Mouse (Mus musculus): Measurements from ENCODE around the gene Iqgap3. TPM values are rescaled to one million over a fixed set of nuclear protein-coding genes. Genes with fewer than 3 reads are reported as not detected.
A peak's percentile ranks its signal among the peaks of the same experiment; 100 is the strongest.

Gene Iqgap3
- polyA plus RNA-seq, 1 experiment = 0.81 TPM

DNA sequence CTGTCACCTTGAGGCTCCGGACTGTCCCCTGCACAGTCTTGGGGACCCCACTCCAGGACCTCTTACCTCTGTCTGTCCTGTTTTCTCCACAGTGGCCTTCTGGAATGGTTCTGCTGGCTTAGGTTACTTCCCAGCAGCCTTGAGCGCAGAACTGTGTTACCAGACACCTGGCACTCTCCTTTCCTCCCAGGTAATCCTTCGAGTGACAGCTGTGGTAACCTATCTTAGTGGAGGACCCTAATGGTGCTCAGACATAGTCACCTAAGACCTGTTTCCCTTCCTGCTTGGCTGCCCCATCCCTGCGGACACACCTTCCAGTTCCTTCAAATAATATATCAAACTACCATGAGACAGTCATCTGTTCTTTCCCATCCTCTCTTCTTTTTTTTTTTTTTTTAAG lies 3.6 kb upstream of the Iqgap3 start, which contains the start of gene Ttc24:
Ttc24 (minus strand) TSS at position 101 of the 400 bp plus-strand sequence.
- whole genome bisulfite sequencing = 61% methylated on average over 4 of the region's 4 CpGs

DNA sequence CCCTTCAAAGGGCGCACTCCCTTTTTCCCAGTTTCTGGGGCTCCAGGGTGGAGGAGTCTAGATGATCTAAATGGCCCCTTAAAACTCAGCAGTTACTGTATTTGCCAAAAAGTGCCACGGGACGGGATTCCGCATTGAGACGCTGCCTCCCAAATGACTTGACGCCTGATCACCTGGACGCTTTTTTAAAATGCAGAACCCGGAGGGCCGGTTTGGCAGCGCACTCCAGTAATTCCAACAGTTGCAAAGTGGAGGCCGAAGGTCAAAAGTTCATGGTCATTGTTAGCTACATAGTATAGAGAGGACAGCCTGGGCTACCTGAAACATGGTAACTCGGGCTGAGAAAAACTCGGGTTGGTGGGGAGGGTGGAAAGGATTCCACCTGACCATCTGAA lies 450 bp downstream of the Iqgap3 start:
- Histone ChIP-seq H3K36me3 (ENCODE audit: control insufficient read depth, insufficient read depth, low read length) (no peaks in the 10 kb centered on the region), H3K4me1 (ENCODE audit: control insufficient read depth, insufficient read depth, low read length) (peaks cover 3% of the 10 kb centered on the region; the same call in 1 of the 2 replicates), H3K27ac (ENCODE audit: insufficient read depth, low read depth, low read length) (no peak overlapping the region), H3K4me3 (ENCODE audit: insufficient read depth, low read depth, low read length) (no peak overlapping the region), H3K27me3 (replicated peaks; ENCODE audit: control insufficient read depth, insufficient read depth, low read length) (no peaks in the 10 kb centered on the region)
- no peak for DNase-seq
- TF ChIP-seq CTCF (conservative IDR thresholded peaks at IDR 0.05; ENCODE audit: insufficient read depth, insufficient read length, low read depth, low read length) (no peak), POLR2A (IDR thresholded peaks at IDR 0.05; ENCODE audit: low read depth, low read length) (no peak)
- WGBS = 2% methylated on average over 13 of the region's 13 CpGs

More for the DNA sequence above, 3.6 kb upstream of the Iqgap3 start, which contains the start of gene Ttc24:
- no peak for DNase-seq
- Histone ChIP-seq H3K4me3 (ENCODE audit: insufficient read depth, low read depth, low read length) (no peak within 1 kb of the TSS), H3K4me1 (ENCODE audit: control insufficient read depth, insufficient read depth, low read length) (peaks cover 3% of the 10 kb centered on the region; the same call in 1 of the 2 replicates), H3K27me3 (replicated peaks; ENCODE audit: control insufficient read depth, insufficient read depth, low read length) (no peaks in the 10 kb centered on the region), H3K27ac (ENCODE audit: insufficient read depth, low read depth, low read length) (no peak within 1 kb of the TSS), H3K36me3 (ENCODE audit: control insufficient read depth, insufficient read depth, low read length) (no peaks in the 10 kb centered on the region)
- no peak for TF ChIP-seq POLR2A (IDR thresholded peaks at IDR 0.05; ENCODE audit: low read depth, low read length)
- TF ChIP-seq CTCF (conservative IDR thresholded peaks at IDR 0.05; ENCODE audit: insufficient read depth, insufficient read length, low read depth, low read length) = no peak

- TF ChIP-seq POLR2A (IDR thresholded peaks at IDR 0.05; ENCODE audit: low read depth, low read length) = no peak
- TF ChIP-seq CTCF (conservative IDR thresholded peaks at IDR 0.05; ENCODE audit: insufficient read depth, insufficient read length, low read depth, low read length) = no peak
- 13% methylated on average over 4 of the region's 4 CpGs for WGBS
- H3K27ac ChIP-seq (ENCODE audit: insufficient read depth, low read depth, low read length) = no peak overlapping the region
- no peaks in the 10 kb centered on the region for H3K27me3 ChIP-seq (replicated peaks; ENCODE audit: control insufficient read depth, insufficient read depth, low read length)
- H3K4me3 ChIP-seq (ENCODE audit: insufficient read depth, low read depth, low read length) = no peak overlapping the region
- no peaks in the 10 kb centered on the region for H3K36me3 ChIP-seq (ENCODE audit: control insufficient read depth, insufficient read depth, low read length)
- DNase-seq = no peak
- H3K4me1 ChIP-seq (ENCODE audit: control insufficient read depth, insufficient read depth, low read length) = peaks cover 3% of the 10 kb centered on the region; the same call in 1 of the 2 replicates
Observed at GRCm38 (mm10) chr3:88082663-88083062, 892 bp downstream of the Iqgap3 start.

DNA sequence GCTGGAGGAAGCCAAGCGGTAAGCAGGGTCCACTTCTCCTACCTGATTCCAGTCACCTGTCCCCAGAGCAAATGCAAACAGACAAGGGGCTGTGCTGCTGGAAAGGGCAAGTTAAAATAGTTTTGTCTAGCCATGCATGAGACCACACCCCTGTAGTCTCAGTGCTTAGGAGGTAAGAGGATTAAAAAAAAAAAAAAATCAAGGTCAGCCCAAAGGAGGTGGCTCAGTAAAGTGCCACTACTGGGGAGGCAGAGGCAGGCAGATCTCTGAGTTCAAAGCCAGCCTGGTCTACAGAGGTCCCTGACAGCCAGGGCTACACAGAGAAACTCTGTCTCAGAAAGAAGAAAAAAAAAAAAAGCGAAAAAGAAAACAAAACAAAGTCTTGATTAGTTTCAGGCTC lies 2.2 kb downstream of the Iqgap3 start:
- H3K36me3 ChIP-seq (ENCODE audit: control insufficient read depth, insufficient read depth, low read length) = no peaks in the 10 kb centered on the region
- no peak for TF ChIP-seq POLR2A (IDR thresholded peaks at IDR 0.05; ENCODE audit: low read depth, low read length)
- TF ChIP-seq CTCF (conservative IDR thresholded peaks at IDR 0.05; ENCODE audit: insufficient read depth, insufficient read length, low read depth, low read length) = no peak
- peaks cover 3% of the 10 kb centered on the region; the same call in 1 of the 2 replicates for H3K4me1 ChIP-seq (ENCODE audit: control insufficient read depth, insufficient read depth, low read length)
- WGBS = 91% methylated on average over 2 of the region's 2 CpGs
- no peak for DNase-seq
- no peaks in the 10 kb centered on the region for H3K27me3 ChIP-seq (replicated peaks; ENCODE audit: control insufficient read depth, insufficient read depth, low read length)
- H3K4me3 ChIP-seq (ENCODE audit: insufficient read depth, low read depth, low read length) = no peak overlapping the region
- no peak overlapping the region for H3K27ac ChIP-seq (ENCODE audit: insufficient read depth, low read depth, low read length)

- Histone ChIP-seq H3K27me3 (replicated peaks; ENCODE audit: control insufficient read depth, insufficient read depth, low read length) (no peaks in the 10 kb centered on the region), H3K36me3 (ENCODE audit: control insufficient read depth, insufficient read depth, low read length) (no peaks in the 10 kb centered on the region), H3K4me3 (ENCODE audit: insufficient read depth, low read depth, low read length) (no peak overlapping the region), H3K4me1 (ENCODE audit: control insufficient read depth, insufficient read depth, low read length) (peaks cover 3% of the 10 kb centered on the region; the same call in 1 of the 2 replicates), H3K27ac (ENCODE audit: insufficient read depth, low read depth, low read length) (no peak overlapping the region)
- WGBS = 93% methylated on average over 9 of the region's 9 CpGs
- no peak for DNase-seq
- TF ChIP-seq CTCF (conservative IDR thresholded peaks at IDR 0.05; ENCODE audit: insufficient read depth, insufficient read length, low read depth, low read length) = no peak
- no peak for TF ChIP-seq POLR2A (IDR thresholded peaks at IDR 0.05; ENCODE audit: low read depth, low read length)
Observed at GRCm38 (mm10) chr3:88085459-88085858, 3.7 kb downstream of the Iqgap3 start.

GRCm38 (mm10) chr3:88087688-88088087 lies 5.9 kb downstream of the Iqgap3 start:
- peak; percentile 56 for DNase-seq
- no peak overlapping the region for H3K27ac ChIP-seq (ENCODE audit: insufficient read depth, low read depth, low read length)
- H3K36me3 ChIP-seq (ENCODE audit: control insufficient read depth, insufficient read depth, low read length) = no peaks in the 10 kb centered on the region
- H3K27me3 ChIP-seq (replicated peaks; ENCODE audit: control insufficient read depth, insufficient read depth, low read length) = no peaks in the 10 kb centered on the region
- WGBS = 97% methylated on average over 1 of the region's 1 CpGs
- no peak overlapping the region for H3K4me3 ChIP-seq (ENCODE audit: insufficient read depth, low read depth, low read length)
- peak; percentile 68 for TF ChIP-seq CTCF (conservative IDR thresholded peaks at IDR 0.05; ENCODE audit: insufficient read depth, insufficient read length, low read depth, low read length)
- TF ChIP-seq POLR2A (IDR thresholded peaks at IDR 0.05; ENCODE audit: low read depth, low read length) = no peak
- no peaks in the 10 kb centered on the region for H3K4me1 ChIP-seq (ENCODE audit: control insufficient read depth, insufficient read depth, low read length)

GRCm38 (mm10) chr3:88090106-88090505 lies 8.3 kb downstream of the Iqgap3 start:
- H3K36me3 ChIP-seq (ENCODE audit: control insufficient read depth, insufficient read depth, low read length) = no peaks in the 10 kb centered on the region
- TF ChIP-seq POLR2A (IDR thresholded peaks at IDR 0.05; ENCODE audit: low read depth, low read length) = no peak
- TF ChIP-seq CTCF (conservative IDR thresholded peaks at IDR 0.05; ENCODE audit: insufficient read depth, insufficient read length, low read depth, low read length) = no peak
- no peak overlapping the region for H3K4me3 ChIP-seq (ENCODE audit: insufficient read depth, low read depth, low read length)
- H3K4me1 ChIP-seq (ENCODE audit: control insufficient read depth, insufficient read depth, low read length) = no peaks in the 10 kb centered on the region
- H3K27ac ChIP-seq (ENCODE audit: insufficient read depth, low read depth, low read length) = no peak overlapping the region
- no peaks in the 10 kb centered on the region for H3K27me3 ChIP-seq (replicated peaks; ENCODE audit: control insufficient read depth, insufficient read depth, low read length)
- DNase-seq = no peak
- 93% methylated on average over 7 of the region's 7 CpGs for WGBS
